Mouse (Mus musculus): ENCODE results near the gene Rab26. TPM values are rescaled to one million over a fixed set of nuclear protein-coding genes. Genes with fewer than 3 reads are reported as not detected.

The Rab26 gene
- 1.7 and 1.9 TPM in 2 replicates for polyA plus RNA-seq (2014; fragmentation: Nextera tagmentation; extraction: Ambion mirVana)

DNA sequence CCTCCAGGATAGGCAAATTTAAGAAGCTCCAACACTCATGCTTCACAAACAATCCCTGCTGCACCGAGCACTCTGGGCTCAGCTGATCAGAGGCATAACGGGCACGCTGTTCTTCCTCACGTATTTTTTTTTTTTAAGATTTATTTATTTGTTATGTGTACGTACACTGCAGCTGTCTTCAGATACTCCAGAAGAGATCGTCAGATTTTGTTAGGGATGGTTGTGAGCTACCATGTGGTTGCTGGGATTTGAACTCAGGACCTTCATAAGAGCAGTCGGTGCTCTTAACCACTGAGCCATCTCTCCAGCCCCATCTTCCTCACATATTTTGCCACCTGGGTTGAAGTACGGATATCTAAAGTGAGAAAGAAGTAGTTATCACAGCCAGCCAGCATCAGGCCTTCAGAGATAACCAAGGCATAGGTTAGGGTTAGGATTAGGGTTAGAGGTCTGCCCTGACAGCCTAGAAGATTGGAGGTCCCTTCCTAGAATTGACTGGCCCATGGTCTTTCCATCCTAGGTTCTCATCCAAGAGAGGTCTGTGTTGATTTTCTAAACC lies at the start of gene Rab26:
Gene Rab26, minus strand, starts transcription at position 51 of the 559 bp plus-strand sequence.
- H3K4me2 ChIP-seq (ENCODE audit: low read length) = peak within 1 kb of the TSS; percentile 89
- ATAC-seq (ENCODE audit: insufficient number of reproducible peaks, insufficient read depth, low FRiP score, low read depth) = no peak
- no peaks in the 10 kb centered on the region for H3K27me3 ChIP-seq (ENCODE audit: control insufficient read depth, insufficient read depth, low read length)
- peak within 1 kb of the TSS; percentile 29 to 39 for H3K4me3 ChIP-seq (ENCODE audit: control insufficient read depth in 1 of 2, insufficient read depth in 1 of 2, low read depth in 1 of 2, low read length in 2 of 2)
- WGBS = 88% methylated on average over 8 of the region's 8 CpGs
- H3K9me3 ChIP-seq (ENCODE audit: control insufficient read depth, low read length) = no peaks in the 10 kb centered on the region
- H3K9ac ChIP-seq (ENCODE audit: low read length) = peak within 1 kb of the TSS; percentile 69
- peaks cover 17 to 24% of the 10 kb centered on the region in 2 experiments for H3K4me1 ChIP-seq (ENCODE audit: control insufficient read depth in 2 of 2, insufficient read depth in 2 of 2, low read length in 2 of 2)
- no peak within 1 kb of the TSS for H3K27ac ChIP-seq (replicated peaks in 1 of 2; ENCODE audit: control insufficient read depth in 1 of 2, insufficient read depth in 1 of 2, low read depth in 2 of 2, low read length in 2 of 2)
- H3K36me3 ChIP-seq (ENCODE audit: control insufficient read depth, insufficient read depth, low read length) = peaks cover 21% of the 10 kb centered on the region

GRCm38 (mm10) chr17:24580287-24580686 lies 46.3 kb upstream of the Rab26 start:
- no peak overlapping the region for H3K27ac ChIP-seq (replicated peaks in 1 of 2; ENCODE audit: control insufficient read depth in 1 of 2, insufficient read depth in 1 of 2, low read depth in 2 of 2, low read length in 2 of 2)
- 90% methylated on average over 2 of the region's 2 CpGs for whole genome bisulfite sequencing
- no peaks in the 10 kb centered on the region for H3K27me3 ChIP-seq (ENCODE audit: control insufficient read depth, insufficient read depth, low read length)
- no peaks in the 10 kb centered on the region for H3K9me3 ChIP-seq (ENCODE audit: control insufficient read depth, low read length)
- H3K36me3 ChIP-seq (ENCODE audit: control insufficient read depth, insufficient read depth, low read length) = peaks cover 80% of the 10 kb centered on the region
- no peak overlapping the region for H3K4me3 ChIP-seq (ENCODE audit: control insufficient read depth in 1 of 2, insufficient read depth in 1 of 2, low read depth in 1 of 2, low read length in 2 of 2)
- no peaks in the 10 kb centered on the region for H3K4me1 ChIP-seq (ENCODE audit: control insufficient read depth in 2 of 2, insufficient read depth in 2 of 2, low read length in 2 of 2)
- no peak overlapping the region for H3K9ac ChIP-seq (ENCODE audit: low read length)
- ATAC-seq (ENCODE audit: insufficient number of reproducible peaks, insufficient read depth, low FRiP score, low read depth) = no peak
- no peak overlapping the region for H3K4me2 ChIP-seq (ENCODE audit: low read length)

DNA sequence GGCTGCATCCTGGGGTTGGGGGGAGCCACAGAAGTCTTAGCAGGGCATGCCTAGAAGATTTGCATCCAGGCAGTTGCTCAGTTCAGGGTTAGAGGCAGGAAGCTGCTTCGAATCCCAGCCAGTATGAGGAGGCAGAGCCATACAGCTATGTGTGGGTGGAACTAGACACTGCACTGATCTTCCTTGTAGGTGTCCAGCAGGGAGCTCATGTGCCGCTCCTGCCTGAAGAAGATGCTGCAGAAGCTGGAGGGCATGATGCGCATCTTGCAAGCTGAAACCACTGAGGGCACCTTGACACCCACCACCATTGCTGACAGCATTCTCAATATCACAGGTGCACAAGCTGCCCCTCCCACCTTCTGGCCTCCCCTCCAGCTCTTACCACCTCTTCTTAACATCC lies 45.5 kb upstream of the Rab26 start:
- ATAC-seq (ENCODE audit: insufficient number of reproducible peaks, insufficient read depth, low FRiP score, low read depth) = no peak
- Histone ChIP-seq H3K36me3 (ENCODE audit: control insufficient read depth, insufficient read depth, low read length) (peaks cover 83% of the 10 kb centered on the region), H3K9me3 (ENCODE audit: control insufficient read depth, low read length) (no peaks in the 10 kb centered on the region), H3K27me3 (ENCODE audit: control insufficient read depth, insufficient read depth, low read length) (no peaks in the 10 kb centered on the region), H3K4me3 (ENCODE audit: control insufficient read depth in 1 of 2, insufficient read depth in 1 of 2, low read depth in 1 of 2, low read length in 2 of 2) (no peak overlapping the region), H3K9ac (ENCODE audit: low read length) (no peak overlapping the region), H3K4me1 (ENCODE audit: control insufficient read depth in 2 of 2, insufficient read depth in 2 of 2, low read length in 2 of 2) (no peaks in the 10 kb centered on the region), H3K4me2 (ENCODE audit: low read length) (no peak overlapping the region), H3K27ac (replicated peaks in 1 of 2; ENCODE audit: control insufficient read depth in 1 of 2, insufficient read depth in 1 of 2, low read depth in 2 of 2, low read length in 2 of 2) (no peak overlapping the region)
- 91% methylated on average over 3 of the region's 3 CpGs for WGBS

GRCm38 (mm10) chr17:24573811-24574210 lies 39.8 kb upstream of the Rab26 start:
- Histone ChIP-seq H3K36me3 (ENCODE audit: control insufficient read depth, insufficient read depth, low read length) (peaks cover 96% of the 10 kb centered on the region), H3K27me3 (ENCODE audit: control insufficient read depth, insufficient read depth, low read length) (no peaks in the 10 kb centered on the region), H3K27ac (replicated peaks in 1 of 2; ENCODE audit: control insufficient read depth in 1 of 2, insufficient read depth in 1 of 2, low read depth in 2 of 2, low read length in 2 of 2) (no peak overlapping the region), H3K4me1 (ENCODE audit: control insufficient read depth in 2 of 2, insufficient read depth in 2 of 2, low read length in 2 of 2) (no peaks in the 10 kb centered on the region), H3K9me3 (ENCODE audit: control insufficient read depth, low read length) (no peaks in the 10 kb centered on the region), H3K4me3 (ENCODE audit: control insufficient read depth in 1 of 2, insufficient read depth in 1 of 2, low read depth in 1 of 2, low read length in 2 of 2) (no peak overlapping the region), H3K9ac (ENCODE audit: low read length) (no peak overlapping the region), H3K4me2 (ENCODE audit: low read length) (no peak overlapping the region)
- ATAC-seq (ENCODE audit: insufficient number of reproducible peaks, insufficient read depth, low FRiP score, low read depth) = no peak
- 91% methylated on average over 9 of the region's 9 CpGs for WGBS

GRCm38 (mm10) chr17:24572651-24573245 lies 38.7 kb upstream of the Rab26 start:
- WGBS = 92% methylated on average over 12 of the region's 12 CpGs
- Histone ChIP-seq H3K27ac (replicated peaks in 1 of 2; ENCODE audit: control insufficient read depth in 1 of 2, insufficient read depth in 1 of 2, low read depth in 2 of 2, low read length in 2 of 2) (no peak overlapping the region), H3K27me3 (ENCODE audit: control insufficient read depth, insufficient read depth, low read length) (no peaks in the 10 kb centered on the region), H3K9me3 (ENCODE audit: control insufficient read depth, low read length) (no peaks in the 10 kb centered on the region), H3K4me1 (ENCODE audit: control insufficient read depth in 2 of 2, insufficient read depth in 2 of 2, low read length in 2 of 2) (no peaks in the 10 kb centered on the region), H3K4me3 (ENCODE audit: control insufficient read depth in 1 of 2, insufficient read depth in 1 of 2, low read depth in 1 of 2, low read length in 2 of 2) (no peak overlapping the region), H3K4me2 (ENCODE audit: low read length) (no peak overlapping the region), H3K9ac (ENCODE audit: low read length) (no peak overlapping the region), H3K36me3 (ENCODE audit: control insufficient read depth, insufficient read depth, low read length) (peaks cover 96% of the 10 kb centered on the region)
- no peak for ATAC-seq (ENCODE audit: insufficient number of reproducible peaks, insufficient read depth, low FRiP score, low read depth)

DNA sequence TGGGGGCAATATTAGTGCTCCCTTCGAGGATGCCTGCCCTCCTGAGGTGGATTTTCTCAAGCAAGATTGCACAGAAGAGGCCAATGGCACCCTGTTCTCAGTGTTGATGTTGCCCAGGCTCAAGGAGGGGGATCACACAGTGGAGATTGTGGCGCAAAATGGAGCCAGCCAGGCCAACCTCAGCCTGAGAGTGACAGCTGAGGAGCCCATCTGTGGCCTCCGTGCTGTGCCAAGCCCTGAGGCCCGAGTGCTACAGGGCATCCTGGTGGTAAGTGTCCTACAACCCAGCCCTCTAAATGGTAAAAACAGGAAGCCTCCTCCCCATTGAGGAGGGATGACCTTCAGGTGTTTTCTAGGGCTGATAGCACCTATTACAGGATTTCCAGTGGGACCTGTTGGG lies 35.8 kb upstream of the Rab26 start:
- Histone ChIP-seq H3K27ac (replicated peaks in 1 of 2; ENCODE audit: control insufficient read depth in 1 of 2, insufficient read depth in 1 of 2, low read depth in 2 of 2, low read length in 2 of 2) (no peak overlapping the region), H3K4me3 (ENCODE audit: control insufficient read depth in 1 of 2, insufficient read depth in 1 of 2, low read depth in 1 of 2, low read length in 2 of 2) (no peak overlapping the region), H3K4me1 (ENCODE audit: control insufficient read depth in 2 of 2, insufficient read depth in 2 of 2, low read length in 2 of 2) (peaks cover 7 to 11% of the 10 kb centered on the region in 2 experiments), H3K36me3 (ENCODE audit: control insufficient read depth, insufficient read depth, low read length) (peaks cover 86% of the 10 kb centered on the region), H3K27me3 (ENCODE audit: control insufficient read depth, insufficient read depth, low read length) (no peaks in the 10 kb centered on the region), H3K4me2 (ENCODE audit: low read length) (no peak overlapping the region), H3K9me3 (ENCODE audit: control insufficient read depth, low read length) (no peaks in the 10 kb centered on the region), H3K9ac (ENCODE audit: low read length) (no peak overlapping the region)
- 85% methylated on average over 4 of the region's 4 CpGs for whole genome bisulfite sequencing
- no peak for ATAC-seq (ENCODE audit: insufficient number of reproducible peaks, insufficient read depth, low FRiP score, low read depth)

GRCm38 (mm10) chr17:24567034-24567779 lies 33.2 kb upstream of the Rab26 start:
- WGBS = 35% methylated on average over 8 of the region's 8 CpGs
- H3K36me3 ChIP-seq (ENCODE audit: control insufficient read depth, insufficient read depth, low read length) = peaks cover 65% of the 10 kb centered on the region
- ATAC-seq (ENCODE audit: insufficient number of reproducible peaks, insufficient read depth, low FRiP score, low read depth) = no peak
- H3K4me3 ChIP-seq (ENCODE audit: control insufficient read depth in 1 of 2, insufficient read depth in 1 of 2, low read depth in 1 of 2, low read length in 2 of 2) = no peak overlapping the region
- peak overlapping the region; percentile 9 to 17; a peak in 1 of 4 replicates for H3K27ac ChIP-seq (replicated peaks in 1 of 2; ENCODE audit: control insufficient read depth in 1 of 2, insufficient read depth in 1 of 2, low read depth in 2 of 2, low read length in 2 of 2)
- H3K9ac ChIP-seq (ENCODE audit: low read length) = peak overlapping the region; percentile 40
- no peaks in the 10 kb centered on the region for H3K27me3 ChIP-seq (ENCODE audit: control insufficient read depth, insufficient read depth, low read length)
- peaks cover 10 to 11% of the 10 kb centered on the region in 2 experiments for H3K4me1 ChIP-seq (ENCODE audit: control insufficient read depth in 2 of 2, insufficient read depth in 2 of 2, low read length in 2 of 2)
- H3K4me2 ChIP-seq (ENCODE audit: low read length) = no peak overlapping the region
- H3K9me3 ChIP-seq (ENCODE audit: control insufficient read depth, low read length) = no peaks in the 10 kb centered on the region

Measured in heart, embryonic 14.5 days (tissue).